Mouse (Mus musculus) 416B (cell line): ENCODE data around the gene Fn3krp.

Experiments used
- DNase-seq: peaks from one replicate; pipeline ENCODE4 v3.0.0; 2011; ENCODE audit warnings: low read depth

Gene Fn3krp

DNA sequence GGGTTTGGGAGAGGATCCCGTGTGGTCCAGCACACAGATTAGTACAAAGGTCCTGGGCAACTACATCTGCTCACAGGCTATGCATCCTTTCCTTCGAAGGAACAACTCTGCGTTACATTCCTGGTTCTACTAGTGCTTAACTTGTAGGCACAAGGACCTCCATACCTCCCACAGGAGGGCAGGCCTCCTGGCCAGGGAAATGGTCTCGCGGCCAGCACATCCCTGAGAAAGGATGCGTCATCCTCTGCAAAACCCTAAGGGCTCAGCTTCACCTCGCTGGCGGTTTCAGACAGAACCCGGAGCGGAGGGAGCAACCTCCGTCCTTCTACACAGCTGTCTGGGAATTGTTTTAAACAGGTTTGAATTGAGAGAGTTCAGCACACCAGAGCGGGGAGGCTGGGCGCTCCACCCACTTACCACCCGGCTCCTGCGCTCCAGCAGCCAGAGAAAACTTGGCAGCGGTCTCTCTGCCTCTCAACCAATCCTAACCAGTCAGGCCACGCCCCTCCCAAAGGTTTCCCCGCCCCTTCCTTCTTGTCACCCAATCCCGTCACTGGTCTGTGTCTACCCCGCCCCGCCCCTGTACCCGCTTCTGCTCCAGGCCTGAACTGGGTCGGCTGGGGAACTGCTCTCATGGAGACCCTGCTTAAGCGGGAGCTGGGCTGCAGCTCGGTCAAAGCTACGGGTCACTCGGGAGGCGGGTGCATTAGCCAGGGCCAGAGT, at the start of gene Fn3krp:
Gene Fn3krp (plus strand): TSS at position 572 of the 723 bp plus-strand sequence.
- peak; percentile 98 for DNase-seq

DNA sequence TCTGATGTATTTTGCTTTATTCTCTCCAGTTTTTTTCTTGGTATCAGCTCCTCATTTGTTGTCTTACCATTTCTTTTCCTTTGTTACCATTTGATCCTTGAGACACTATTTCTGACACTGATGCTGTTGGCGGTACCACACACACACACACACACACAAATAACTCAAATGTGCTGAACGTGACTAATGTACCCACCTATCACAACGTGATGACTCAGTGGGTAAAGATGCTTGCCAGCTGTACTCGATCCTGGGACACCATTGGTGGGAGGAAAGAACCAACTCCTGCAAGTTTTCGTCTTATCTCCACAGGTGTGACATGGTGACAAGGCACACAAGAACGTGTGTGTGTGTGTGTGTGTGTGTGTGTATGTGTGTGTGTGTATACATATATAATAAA, 47.9 kb upstream of the Fn3krp start:
- no peak for DNase-seq

DNA sequence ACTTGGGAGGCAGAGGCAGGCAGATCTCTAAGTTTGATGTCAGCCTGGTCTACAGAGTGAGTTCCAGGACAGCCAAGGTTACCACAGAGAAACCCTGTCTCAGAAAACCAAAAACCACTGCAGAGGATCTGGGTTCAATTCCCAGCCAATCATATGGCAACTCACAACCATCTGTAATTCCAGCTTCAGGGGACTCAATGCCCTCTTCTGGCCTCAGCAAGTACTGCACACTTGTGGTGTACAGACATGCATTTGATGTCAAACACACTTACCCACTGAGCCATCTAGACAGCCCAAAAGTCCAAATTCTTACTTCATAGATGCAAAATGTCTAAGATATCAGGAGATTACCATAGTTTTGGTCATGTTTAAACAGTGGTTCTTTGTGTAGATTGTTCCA, 42.6 kb upstream of the Fn3krp start:
- no peak for DNase-seq

DNA sequence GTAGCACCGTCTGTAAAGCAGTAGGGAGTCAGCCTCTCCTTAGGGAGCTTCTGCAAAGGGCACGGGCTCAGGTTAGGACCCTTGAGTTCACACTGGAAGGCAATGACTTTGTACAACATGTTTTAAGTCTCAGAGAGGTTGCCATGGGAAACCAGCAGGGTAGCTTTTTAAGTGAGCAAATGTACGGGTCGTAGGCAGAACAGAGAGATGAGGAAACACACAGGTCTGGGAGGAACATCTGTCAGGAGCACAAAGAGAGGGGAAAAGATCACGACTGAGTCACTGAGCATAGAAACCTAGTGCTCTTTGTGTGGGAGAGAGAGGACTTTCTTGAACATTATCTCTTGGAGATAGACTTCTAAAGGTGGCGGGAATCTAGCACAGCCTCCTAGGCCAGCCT, 40.9 kb upstream of the Fn3krp start:
- DNase-seq, result no peak

DNA sequence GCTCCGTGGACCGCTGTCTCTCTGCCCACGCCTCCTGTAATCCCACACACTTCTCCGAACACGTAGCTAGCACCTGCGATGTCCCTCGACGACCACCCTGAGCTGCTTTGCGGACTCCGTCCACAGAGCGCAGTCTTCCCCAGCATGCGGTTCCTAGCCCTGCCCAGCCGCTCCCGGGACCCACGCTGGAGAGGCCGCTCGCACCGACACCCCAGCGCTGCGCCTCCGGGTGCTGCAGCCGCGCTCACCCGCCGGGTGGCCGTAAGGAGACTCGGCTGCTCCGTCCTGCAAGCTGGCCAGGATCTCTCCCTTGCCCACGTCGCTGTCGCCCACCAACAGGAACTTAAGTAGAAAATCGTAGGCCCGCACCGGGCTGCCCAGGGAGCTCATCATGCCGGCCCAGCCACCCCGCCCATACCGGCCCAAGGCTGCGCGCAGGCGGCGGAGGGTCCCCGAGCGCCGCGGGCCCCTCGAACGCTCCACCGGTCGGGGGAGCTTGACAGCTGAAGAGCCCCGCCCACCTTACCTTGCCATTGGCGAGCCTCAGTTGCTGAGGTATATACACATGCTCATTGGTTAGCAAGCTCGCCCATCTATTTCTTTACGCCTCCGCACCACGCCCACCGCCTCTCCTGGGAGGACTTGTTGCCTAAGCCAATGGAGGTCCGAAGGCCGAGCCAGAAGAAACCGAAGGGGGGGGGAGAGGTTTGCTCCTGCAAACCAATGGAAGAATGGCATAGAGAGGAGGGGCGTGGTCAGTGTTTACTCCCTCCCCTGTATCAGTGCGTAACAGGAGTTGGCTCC, 33.2 kb upstream of the Fn3krp start, which contains the start of gene Rab40b:
Gene Rab40b (minus strand): TSS at position 502 of the 804 bp plus-strand sequence.
- no peak for DNase-seq

DNA sequence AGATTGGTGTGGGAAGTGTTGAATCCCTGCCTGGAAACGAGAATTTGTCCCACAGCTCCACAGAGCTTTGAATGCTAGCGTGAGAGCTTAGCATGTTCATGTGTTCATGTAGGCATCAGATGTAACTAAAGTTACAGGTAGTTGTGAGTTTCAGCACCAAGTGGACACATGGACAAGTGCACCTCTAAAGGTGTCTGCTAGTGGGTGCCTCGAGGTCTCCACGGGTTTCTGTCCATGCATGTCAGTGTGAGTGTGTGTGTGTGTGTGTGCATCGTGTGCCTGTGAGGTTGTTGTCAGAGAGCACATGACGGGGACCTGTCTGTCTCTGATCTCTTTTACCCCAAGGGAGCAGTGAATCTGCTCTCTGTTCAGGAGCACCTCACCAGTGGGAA, 32.7 kb upstream of the Fn3krp start:
- no peak for DNase-seq

DNA sequence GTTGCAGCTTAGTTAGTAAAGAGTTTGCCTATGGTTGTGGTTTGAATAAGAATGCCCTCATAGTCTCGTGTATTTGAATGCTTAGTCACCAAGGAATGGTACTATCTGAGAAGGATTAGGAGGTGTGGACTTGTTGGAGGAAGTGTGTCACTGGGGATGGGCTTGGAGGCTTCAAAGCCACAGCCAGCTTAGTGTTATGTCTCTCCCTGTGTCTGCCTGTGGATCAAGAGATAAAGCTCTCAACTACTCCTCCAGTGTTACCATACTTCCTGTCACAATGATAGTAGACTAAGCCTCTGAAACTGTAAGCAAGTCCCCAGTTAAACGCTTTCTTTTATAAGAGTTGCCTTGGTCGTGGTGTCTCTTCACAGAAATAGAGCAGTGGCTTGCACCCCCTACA, 30.4 kb upstream of the Fn3krp start:
- peak; percentile 57 for DNase-seq

DNA sequence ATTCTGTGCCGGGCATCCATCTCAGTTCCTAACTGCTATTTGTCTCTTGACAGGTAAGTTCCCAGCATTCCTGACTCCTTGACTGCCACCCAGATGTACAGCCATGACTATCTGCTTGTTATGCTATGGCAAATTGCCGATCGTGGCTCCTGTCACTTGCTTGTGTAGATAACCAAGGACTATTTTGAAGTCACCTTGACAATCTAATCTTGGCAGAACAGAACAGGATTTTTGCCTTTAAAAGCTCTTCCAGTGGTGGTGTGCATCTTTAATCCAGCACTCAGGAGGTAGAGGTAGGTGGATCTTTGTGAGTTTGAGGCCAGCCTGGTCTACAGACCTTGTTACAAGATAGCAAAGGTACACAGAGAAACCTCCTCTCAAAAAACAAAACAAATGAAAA, 28.8 kb upstream of the Fn3krp start:
- no peak for DNase-seq

DNA sequence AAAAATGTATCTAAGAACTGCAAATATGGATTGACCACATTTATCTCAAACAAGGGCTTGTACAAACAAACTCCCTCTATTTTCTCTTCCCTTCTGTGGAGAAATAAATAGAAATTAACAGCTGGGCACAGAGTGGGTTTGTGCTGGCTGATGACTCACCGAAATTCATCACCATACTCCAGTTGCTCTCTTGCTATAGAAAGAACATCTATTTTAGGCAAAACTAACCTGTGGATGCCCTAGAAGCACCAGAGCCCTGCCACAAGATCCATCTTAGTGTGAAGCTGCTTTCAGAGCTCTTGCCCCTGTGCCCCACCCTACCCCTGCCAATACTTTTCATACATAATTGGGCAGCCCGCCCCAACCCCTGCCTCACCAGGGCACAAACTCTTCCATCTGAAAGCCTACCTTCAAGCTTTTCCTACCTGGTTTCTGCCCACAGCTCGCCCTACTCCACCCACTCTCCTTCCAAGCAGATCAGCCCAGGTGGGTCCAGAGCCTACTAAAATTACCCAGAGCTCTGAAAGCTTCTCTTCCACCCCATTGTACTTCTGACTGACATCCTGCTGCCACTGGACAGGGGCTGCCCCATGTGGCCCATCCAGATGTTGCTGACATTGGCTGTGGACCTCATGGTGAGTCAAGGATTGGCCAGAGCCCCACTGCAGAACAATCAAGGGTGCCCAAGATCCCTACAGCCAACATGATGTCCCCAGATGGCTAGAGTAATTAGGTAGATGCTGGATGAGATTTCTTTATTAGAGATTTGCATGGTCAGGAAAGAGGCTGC, 13.6 kb upstream of the Fn3krp start:
- peak; percentile 21 for DNase-seq

DNA sequence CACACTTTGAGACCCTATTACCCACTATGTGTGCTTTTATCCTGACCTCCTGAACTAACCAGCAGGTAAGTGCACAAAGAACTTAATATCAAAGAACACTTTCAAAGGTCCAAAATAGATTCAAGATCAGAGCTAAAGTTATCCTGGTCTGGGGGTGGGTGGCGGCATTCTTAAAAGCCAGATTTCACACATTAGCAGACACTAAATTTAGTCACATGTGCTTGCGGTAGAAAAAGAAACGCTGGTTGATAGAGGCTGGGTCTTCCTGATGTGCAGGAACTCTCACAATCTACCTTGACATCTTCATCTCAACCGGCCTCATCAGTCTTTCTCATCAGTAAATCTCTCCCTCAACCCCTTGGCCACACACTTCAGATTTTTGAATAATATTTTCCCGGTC, 6.4 kb upstream of the Fn3krp start:
- DNase-seq, result no peak

DNA sequence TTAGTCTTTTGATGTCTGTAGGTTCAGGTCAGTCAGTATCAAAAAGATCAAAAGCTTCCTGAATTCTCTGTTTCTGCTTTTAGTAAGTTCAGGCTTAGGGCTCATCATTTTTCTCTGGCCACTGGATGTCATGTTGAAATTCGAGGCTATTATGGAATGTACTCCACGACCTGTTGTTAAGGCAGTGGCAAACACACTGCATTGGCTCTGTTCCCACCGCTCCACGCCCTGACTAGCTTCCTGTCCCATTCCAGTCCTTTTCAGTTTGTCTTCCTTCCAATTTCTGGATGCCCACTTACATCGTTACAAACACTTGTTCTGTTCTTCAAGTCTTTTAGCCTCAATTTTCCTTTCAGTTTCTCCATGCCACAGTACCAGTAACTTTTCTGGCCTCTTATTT, 5.8 kb upstream of the Fn3krp start:
- DNase-seq, result no peak

DNA sequence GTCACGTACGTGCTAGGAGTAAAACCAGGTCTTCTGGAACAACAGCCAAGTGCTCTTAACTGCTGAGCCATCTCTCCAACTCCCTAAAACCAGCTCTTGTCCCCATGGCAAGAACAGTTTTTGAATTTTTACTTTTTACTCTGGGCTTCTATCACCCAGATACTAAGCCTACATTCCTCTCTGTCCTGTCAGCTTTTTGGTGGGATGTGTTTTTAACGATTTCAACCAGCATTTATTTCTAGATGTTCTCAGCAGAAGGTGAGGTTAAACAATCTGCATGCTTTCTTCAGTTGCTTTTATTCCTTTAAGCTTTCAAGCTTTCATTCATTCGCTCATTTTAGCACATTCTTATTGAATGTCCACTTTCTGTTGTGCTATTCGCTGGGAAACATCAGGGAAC, 3.2 kb upstream of the Fn3krp start:
- no peak for DNase-seq

DNA sequence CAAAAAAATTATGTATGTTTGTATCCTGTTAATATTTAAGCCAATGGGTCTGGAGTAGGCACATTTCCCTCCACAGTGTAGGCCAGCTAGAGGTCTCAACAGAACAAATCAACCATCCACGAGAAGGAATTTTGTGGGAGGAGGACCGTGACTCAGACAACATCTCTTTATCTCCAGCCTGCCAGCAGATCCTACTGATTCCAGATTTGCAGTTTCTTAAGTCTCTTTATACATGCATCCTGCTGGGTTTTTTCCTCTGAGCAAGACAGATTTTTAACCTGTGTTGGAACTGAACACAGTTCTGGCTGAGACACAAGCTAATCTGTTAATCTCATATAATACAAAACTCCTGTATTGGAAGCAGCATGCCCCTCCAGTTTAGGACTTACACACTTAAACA, 2.3 kb upstream of the Fn3krp start:
- DNase-seq, result no peak

DNA sequence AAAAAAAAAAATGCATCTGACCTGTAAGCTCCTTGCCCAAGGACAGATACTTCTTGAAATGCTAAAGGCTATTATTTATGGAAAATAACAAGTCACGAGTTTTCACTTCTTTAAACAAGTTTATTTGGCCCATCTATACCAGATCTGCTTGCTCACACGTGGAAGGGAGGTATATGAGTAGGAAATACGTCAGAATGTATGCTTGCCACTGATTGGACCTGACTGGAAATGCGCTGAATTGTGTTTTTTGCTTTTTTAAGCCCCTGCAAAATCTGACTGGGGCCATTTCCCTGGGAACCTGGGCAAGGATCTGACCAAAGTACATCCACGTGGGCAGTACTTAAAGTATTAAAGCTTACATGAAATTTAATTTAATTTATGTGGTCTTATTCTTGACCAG, 822 bp upstream of the Fn3krp start:
- DNase-seq, result peak; percentile 20

DNA sequence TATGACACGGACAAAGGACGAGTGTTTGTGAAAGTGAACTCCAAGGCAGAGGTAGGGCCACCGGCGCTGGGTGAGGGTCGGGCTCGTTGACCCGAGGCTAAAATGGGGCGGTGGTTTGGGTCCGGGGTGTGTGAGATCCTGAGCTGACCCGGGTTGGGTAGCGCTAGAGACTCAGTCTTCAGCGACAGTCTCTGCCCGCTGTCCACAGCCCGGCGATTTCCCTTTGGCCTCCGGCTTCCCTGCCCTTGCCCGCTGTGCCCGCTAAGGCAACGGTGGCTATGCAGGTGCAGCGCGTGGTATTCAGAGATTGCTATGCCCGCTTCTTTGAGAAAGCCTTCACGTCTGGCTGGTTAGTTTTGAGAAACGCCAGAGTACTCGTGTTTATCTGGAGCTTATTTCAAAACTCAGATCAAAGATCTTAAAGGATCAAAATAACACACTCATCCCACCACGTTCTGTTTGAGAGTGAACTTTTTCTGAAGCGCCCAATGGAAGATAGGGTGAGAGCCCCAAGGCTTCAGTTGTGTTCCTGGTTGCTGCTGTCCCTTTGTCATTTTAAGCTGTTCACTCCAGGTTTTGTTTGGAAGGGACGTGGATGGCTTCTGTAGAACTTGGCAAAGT, 462 bp downstream of the Fn3krp start:
- DNase-seq, result peak; percentile 49

DNA sequence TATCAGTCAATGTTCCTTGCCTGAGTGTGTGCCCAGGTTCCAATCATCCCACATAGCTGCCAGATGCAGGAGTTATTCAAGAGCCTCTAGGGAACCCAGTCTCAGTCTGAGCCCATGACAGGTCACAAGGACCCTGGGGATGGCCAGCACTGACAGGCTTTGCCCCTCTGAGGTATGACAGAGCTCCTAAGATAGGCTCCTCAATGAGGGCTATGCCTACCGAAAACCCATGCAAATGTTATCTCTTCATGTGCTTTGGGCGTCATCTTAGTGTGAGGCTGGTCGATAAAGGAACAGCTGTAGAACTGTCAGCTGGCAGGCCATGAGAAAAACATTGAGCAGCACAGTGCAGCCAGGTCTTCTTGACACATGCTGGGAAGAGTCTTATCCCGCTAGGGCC, 12.2 kb downstream of the Fn3krp start:
- no peak for DNase-seq

DNA sequence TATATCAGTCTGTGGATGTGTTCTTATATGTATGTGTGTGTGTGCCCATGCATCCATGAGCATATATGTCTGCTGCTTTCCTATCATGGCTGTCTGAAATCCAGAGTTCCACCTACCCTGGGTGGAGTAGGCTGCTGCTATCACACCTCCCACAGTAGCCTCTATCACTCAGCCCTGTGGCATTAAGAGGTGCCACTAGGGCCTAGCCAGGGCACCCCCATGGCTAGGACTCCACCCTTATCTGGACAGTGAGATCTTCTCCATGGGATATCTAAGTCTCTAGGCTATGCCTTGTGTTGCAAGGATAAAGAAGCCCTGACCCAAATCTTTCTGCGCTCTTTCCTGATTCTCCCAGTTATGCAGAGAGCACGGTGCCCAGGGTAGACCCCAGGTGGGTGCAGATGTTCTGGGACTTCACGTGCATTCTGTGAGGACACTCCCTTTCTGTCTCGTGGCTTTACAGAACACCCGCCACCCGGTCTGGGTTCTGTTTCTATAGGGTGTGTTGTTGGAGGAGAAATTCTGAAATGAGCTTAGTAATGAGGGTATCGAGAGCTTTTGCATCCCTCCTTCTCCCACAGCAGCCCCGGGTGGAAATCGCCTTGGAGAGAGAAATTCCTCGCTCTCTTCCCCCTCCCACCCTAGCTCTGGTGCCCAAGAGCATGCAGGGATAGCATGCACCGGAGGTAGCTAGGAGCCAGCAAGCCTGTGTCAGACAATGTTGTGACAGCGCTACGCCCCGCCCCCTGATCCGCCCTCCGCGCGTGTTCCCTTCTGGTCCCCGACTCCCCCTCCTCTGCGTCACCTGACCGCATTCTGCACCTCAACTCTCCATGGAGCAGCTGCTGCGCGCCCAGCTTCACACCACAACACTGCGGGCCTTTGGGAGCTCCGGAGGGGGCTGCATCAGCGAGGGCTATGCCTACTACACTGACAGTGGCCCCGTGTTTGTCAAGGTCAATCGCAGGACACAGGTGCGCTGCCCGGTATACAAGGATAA, 13.3 kb downstream of the Fn3krp start, which contains the start of gene Fn3k:
Gene Fn3k (plus strand): TSS at position 758 of the 1,000 bp plus-strand sequence.
- DNase-seq, result peak; percentile 84

DNA sequence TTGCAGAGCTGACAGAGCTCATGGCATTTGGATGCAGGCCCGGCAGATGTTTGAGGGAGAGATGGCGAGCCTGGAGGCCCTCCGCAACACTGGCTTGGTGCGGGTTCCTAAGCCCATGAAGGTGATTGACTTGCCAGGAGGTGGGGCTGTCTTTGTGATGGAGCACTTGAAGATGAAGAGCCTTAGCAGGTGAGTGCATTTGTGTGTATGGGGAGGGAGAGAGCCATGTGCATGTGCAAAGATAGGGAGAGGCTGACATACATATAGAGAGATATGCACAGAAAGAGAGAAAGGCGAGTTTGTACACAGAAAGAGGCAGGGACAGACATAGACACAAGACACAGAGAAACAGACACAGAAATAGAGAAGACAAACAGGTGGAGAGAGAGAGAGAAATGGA, 16.0 kb downstream of the Fn3krp start:
- no peak for DNase-seq

DNA sequence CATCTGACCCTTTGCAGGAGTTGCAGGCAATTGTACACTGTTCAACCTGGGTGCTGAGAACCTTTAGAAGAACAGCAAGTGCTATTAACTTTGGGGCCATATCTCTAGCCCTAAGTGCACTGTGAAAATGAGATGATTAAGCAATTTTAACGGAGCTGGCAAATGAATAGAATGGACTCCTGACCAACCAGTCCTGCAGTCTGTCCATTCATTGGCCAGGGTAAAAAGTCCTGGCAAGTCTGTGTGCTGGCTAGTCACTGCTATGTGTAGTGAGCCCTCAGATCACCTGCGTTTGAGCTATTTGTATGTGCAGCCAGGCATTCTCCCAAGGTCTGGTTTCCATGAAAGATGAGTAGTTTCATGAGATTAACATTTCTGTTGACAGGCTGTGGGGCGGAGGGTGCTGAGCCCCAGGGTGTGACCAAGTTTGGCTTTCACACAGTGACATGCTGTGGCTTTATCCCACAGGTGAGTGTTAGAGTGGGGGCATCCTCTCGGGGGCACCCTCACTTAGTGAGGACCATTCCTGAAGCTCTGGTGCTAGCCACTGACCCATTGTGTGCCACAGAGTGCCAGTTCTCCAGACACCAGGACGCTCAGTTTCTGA, 18.6 kb downstream of the Fn3krp start:
- peak; percentile 9 for DNase-seq

DNA sequence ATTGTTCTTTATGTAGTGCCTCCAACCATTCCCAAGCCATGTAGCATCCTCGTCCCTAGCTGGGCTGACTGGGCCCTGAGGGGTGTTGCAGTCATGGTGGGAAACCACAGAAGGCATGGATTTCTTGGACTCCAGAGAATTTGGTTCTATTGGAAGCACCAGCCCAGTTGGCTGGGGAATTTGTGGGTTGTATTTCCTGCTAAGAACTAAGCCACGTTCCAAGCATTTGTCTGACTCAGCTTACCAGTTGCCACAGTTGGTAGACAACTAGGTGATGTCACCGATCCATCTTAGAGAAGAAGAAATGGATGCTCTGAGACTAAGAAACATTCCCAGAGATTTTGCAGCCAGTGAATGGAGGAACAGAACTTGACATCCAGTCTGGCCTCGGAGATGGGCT, 20.5 kb downstream of the Fn3krp start:
- no peak for DNase-seq
